Mouse (Mus musculus) brain, adult 2 months (tissue): ENCODE data around the gene Tex35.

Experiments used
- DNase-seq: peaks from one replicate; pipeline ENCODE4 v3.0.0; 2011; ENCODE audit warnings: low read depth, low spot score

Tex35 gene

DNA sequence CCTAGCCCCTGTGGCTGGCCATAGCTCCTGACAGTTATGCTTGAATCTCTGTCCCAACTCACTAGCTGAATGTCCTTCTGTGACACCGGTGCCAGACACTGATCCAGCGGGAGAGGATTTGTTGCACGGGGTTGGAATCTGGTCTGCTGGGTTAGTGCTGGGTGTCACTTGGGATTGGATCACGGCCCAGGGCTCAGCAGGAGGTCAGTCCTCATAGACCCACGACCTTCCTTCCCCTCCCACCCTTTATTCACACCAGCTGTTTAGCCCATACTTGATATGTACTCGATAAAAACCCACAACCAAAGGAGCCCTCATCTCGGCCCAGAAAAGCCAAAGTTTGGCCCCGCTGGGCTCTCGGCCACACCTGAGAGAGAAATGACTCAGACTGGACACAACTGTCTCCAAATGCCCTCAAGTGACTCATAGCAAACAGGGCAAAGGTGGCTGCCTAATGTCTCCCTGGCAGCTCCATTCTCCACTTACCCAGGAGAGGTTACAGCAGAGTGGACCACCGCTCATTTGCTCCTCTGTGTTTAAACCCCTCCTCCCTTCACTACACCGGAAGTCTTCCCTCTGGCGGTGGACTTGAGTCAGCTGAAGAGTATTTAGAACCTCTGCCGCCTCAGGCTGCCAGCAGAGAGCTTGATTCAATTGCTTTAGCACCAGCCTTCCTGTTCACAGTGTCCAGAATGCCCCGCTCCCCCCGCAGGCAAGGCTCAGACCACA lies 27.2 kb downstream of the Tex35 start:
- DNase-seq, result no peak

DNA sequence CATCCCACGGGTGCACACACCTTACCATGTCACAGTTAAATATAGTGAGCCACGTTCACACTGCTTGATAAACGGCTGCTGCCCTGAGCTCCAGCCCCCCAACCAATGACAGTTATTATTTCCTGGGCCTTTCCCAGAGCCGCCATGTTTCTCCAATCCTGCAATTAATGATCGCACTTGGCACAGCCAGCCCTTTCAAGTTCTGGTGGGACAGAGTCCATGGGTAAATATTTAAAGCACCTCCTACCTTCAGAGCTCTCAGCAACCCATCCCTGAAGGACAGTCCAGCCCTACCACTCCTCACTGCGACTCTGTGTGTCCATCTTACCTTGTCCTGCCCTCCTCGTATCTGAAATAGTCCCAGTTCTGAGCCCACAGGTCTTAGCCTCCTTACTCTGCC lies 28.4 kb downstream of the Tex35 start:
- DNase-seq, result no peak

DNA sequence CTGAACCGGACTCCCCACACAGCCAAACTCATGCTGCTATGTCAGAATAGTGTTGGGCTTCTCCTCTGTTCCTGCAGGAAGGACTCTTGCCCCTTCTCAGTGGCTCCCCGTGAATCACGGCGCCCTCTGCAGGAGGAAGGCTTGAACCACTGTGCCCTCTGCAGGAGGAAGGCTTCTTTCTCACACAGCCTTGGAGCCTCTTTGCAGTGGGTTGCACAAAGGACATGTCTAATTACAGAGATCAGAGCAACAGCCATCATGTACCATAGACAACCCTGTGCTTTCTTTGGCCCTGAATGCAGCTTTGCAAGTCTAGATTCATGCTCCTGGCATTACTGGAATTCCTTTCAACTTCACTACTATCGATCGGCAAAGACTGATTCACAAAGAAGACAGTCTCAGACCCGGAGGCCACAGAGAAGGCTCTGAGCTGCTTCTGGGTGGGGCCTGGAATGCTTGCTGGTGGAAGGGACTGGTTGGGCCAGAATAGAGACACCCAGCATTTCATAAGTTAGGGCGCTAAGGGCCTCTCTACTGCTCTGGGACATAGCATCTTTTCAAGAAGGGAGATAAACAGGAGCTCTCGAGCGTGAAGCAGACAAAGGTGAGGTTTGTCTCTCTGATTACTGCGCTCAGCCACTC lies 29.0 kb downstream of the Tex35 start:
- DNase-seq, result peak; percentile 65

DNA sequence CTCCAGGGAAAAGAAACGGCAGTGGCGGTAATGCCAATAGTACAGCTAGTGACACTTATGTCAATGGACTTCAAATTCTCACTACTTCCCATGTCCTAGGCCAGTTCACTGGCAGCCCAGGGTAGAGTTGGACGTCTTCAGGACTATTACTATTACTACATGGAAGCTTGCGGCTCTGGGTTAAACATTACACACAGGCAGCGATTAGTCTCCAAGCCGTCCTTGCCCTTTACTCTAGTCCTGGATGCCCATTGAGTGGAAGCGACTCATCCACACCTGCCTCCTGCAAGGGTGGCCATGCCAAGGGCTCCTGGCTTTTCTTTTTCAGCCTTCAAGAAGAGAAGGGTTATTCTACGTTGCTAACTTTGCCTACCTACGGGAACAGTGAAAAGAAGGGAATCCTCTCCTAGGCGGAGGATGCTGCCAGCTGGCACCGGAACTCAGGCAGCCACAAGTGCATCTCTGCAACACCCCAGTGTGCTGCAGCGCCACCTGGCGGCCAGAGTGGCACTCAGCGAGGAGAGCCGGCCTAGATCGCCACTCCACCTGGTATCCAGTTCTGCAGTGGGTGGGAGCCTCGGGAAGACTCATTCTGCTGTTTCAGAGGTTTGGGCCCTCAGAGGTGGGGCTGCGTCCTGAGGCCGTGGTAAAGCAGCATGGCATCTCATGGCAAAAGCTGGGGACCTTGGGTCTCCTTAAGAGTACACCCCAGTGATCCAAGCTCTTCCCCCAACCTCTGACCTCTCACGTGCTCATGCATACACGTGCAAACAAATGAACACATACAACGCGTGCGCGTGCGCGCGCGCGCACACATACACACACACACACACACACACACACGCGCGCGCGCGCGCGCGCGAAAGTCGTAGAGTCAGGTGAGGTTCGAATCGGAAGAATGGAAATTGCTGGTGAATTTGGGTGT lies 31.4 kb downstream of the Tex35 start:
- peak; percentile 89 for DNase-seq

DNA sequence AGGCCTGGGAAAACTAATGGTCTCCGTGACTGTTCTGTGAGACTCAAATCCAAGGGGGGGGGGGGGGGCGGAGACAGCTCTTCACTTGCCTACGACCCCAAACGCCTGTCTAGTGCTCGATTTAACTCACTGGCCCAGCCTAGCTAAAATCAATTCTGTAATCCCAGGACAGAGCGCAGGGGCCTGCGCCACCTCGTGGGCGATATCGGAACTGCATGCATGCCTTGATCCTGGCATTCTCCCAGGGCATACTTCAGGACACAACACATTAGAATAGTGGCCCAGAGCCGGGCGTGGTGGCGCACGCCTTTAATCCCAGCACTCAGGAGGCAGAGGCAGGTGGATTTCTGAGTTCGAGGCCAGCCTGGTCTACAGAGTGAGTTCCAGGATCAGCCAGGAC lies 32.2 kb downstream of the Tex35 start:
- peak; percentile 82 for DNase-seq

DNA sequence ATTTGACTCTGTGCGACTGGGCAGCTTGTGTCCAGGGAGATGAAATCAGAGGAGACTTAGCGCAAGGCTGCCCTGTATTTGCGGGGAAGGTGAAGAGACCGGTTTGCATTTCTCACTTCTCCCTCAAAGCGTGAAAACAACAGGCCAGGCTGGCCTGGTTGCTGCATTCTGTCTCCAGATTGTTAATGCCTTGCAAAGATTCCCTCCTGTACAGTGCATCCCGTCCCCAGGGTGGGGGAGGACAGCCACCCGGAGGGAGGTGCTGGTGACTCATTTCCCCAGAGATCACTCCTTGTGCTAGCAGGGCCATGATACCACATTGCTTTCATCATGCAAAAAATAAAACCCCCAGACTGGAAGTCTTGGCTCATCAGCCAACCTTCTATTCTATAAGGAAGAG lies 33.5 kb downstream of the Tex35 start:
- peak; percentile 80 for DNase-seq

DNA sequence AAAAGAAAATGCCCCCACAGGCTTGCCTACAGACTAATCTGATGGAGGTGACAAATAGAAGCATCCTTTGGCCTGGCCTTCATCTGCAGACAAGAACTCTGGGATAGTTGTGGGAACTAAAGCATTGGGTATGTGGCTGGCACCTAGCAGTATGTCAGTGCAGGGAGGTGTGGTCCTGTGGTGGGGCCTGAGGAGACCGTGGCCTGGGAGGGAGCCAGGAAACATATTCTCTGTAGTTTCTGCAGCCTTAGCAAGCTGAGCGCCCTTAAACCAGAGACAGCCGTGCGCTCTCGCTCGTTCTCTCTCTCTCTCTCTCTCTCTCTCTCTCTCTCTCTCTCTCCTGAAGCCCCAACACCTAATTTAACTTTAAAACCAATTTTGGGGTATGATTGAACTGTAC lies 34.1 kb downstream of the Tex35 start:
- DNase-seq, result no peak

DNA sequence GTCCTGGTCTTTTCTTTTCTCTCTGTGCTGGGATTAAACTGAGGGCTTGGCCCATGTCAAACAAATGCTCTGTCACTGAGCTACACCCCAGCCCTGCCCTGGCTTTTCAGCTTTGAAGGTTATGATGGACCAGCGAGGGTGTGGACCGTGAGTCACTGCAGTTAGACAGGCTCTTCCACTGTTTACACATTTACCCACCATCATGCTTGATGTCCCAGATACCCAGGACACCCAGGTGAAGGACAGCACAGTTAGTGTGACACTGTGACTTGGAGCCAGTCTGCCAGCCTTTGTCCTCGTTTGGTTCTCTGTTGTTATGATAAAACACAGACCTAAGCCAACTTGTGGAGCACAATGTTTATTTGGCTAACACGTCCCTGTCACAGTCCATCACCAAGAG lies 34.9 kb downstream of the Tex35 start:
- DNase-seq, result no peak

DNA sequence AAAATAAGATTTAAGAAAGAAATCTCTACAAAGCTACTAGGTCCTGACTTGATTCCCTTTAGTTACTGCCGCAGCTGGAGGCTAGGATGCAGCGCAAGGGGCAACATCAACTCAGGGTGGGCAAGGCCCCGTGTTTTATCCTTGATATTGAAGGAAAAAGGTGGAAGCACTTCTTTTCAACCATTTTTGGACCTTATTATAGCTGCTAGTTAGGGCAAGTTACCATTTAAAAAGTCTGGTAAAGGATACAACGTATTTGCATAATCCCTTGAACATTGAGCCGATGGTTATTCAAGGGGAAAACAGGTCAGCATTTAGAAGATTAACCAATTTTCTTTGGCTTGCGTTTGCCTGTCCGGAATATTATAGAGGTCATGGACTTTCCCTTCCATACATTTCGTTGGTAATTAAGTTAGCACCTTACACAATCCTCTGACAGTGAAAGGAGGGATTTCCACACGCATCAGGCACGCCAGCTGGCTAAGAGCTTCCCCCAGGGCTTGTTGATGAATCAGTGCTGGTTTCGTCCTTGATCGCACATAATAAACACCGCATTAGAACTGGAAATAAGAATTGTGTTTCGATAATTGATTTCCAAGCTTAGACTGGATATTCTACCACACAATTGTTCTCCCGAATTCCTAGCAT lies 39.2 kb downstream of the Tex35 start:
- no peak for DNase-seq

DNA sequence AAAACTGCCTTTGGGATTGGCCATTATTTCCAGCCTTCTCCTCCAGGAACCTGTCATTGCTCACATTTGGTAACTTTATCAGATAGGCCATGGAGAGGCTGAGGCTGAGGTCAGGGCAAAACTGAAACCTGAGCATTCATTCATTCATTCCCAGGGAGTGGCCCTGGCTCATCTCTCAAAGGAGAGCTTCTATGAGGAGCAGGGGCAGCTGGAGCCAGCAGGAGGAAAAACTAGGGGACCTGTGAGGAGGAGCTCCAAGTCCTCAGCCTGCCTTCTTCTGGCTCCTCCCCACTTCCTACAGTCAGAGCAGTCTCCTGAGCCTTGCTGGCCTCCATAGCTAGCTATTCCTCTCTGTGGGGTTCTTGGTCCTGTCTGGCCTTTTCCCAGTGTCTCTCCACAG lies 40.2 kb downstream of the Tex35 start:
- no peak for DNase-seq

DNA sequence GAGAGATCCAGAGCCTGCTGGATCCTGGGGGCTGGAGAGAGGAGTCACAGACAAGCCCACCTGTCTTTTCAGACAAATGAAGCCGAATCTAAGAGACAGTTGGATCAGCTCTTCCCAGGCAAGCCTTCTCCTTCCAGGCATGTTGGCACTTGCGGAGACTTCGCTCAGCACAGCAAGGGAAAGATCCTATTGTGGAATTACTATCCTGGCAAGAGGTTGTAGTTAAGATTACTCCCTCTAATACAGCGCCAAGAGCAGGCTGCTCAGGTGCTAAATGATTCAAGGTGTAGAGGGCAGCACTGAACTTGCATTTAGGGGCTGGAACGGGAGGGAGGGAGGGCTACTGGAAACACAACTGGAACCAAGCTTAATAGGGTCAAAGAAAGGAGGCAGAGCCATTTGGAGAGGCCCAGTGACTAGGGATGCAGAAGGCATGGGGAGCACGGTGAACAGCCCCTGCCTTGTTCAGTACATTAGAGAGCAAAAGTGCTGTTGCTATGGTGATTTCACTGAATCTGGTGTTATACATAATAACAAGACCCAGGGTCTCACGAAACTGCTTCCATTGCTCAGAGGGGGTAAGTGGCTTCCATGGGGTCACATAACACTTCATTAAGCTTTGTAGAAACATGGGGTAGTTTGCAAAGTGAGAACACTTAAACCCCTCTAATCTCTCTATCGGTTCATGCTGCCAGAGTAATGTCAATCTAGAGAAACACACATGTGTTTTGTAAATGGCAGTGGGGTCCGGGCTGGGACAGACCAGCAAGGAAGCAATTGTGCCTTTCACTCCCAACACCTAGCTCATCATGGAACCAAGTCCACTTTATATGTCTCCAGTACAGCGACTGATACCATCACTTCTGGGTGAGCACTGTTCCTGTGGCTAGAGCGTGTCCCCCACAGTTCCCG lies 42.4 kb downstream of the Tex35 start:
- DNase-seq, result no peak

DNA sequence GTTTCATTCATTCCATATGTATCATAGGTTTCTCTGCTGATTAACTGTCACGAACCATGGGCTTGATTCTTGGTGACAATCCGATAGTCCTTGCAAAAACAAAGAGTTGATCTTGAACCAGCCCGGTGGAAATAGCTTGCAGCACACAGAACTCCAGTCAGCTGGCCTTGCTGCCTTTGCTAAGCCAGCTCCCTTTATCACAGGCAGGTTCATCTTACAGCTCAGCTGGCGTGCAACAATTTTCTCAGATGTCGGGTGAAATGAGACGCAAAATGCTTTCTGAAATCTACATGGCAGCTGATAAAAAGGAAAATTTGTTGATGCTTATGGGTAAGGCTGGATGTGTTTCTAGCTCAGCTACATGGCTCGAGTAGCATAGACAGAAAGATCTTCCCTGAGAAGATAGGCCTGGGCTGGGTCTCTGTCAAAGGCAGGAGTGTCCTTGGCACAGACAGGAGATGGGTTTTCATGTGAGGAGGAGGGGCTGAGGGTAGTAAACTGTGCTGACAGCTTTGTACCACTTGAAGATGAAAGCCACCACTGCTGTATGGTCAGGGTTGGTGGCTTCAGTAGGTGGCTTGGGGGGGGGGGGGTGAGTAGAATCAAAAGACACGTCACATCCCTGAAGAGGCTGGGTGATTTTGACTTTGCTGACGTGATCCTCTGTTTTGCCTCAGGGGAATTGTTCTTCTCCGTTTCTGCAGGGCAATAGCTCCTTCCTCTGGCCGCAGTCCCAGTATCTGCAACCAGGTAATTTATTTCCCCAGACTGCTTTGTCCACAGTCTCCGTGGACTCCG lies 45.0 kb downstream of the Tex35 start:
- DNase-seq, result peak; percentile 47

DNA sequence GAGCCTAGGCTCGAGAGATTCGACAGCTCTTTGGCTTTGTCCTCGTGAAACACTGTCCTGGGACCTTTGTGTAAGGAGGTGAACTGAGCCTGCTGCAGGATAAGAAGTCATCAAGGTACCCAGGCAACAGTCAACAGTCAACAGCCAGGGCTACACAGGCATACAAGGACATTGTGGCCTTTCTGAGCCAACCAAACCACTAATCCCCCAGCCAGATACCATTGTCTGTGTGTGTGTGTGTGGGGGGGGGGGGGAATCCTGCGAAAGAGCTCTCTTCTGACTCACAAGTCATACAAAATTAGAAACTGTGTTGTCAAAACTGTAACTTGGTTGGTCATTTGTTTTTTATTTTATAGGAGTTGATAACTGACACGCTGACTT lies 46.0 kb downstream of the Tex35 start:
- no peak for DNase-seq

DNA sequence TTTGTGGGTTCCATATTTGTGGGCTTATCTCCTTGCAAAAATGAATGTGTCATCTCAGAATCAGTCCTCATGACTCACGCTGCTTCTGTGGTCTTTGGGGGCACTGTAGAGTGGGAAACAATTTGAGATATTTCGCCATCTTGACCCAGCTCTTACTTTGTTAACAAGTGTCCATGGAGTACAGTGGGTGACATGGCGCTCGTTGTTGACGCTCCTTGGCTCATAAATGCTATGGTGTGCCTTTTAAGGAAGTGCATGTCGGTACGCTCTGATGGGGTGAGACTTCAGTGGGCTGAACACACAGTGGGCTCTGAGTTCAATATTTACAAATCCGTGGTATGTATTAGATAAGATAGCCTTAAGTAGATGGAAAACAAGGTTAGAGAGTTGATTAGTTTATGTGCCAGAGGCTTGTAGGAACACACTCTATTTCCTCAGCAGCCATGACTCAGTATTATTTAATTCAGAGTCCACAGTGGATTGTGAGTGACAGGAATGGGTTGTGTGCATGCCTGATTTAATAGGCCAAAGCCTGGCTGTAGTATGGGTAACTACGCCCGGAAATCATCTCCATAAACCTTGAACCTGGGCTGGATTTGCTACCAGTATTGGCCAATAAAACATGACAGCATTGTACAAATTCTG lies 46.6 kb downstream of the Tex35 start:
- no peak for DNase-seq

DNA sequence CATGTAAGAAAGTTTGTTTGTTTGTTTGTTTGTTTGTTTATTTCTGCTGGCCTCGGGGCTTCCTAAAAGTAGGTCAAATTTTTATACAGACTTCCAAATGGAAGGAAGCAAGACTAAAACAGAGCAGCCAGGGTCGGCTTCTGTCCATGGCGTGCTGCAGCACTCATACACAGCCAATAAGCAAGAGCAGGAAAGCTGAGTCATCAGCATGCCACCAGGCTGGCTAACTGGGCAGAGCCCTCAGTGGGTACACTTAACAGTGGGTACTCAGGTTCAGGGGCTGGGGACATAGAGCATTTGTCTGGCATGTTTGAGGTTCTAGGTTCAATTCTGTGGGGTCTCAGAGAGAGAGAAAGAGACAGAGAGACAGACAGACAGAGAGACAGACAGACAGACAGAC lies 47.3 kb downstream of the Tex35 start:
- no peak for DNase-seq

DNA sequence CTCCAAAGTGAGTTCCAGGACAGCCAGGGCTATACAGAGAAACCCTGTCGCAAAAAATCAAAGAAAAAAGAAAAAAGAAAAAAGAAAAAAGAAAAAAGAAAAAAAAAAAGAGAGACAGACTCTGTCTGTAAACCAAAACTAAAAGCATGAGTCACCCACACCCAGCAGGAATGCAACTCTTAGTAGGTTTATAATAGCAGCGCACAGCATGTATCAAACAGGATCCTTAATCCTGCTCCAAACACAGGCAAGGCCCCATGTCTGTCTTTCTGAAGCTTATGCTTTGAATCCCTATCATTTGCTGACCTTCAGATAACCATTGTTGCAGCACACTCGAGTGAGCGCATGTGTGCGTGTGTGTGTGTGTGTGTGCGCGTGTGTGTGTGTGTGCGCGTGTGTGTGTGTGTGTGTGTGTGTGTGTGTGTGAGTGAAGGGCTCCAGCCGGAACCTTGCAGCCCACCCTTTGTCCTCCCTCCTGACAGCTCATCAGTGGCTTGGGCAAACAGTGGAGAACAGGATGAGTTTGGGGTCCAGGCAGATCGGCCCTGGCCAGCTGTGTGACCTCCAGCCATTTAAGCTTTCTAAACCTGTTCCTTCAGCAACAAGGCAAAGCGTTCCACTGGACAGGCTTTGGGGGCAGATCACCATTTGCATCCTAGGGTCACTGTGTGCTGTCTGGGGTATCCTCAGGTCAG lies 47.9 kb downstream of the Tex35 start:
- peak; percentile 44 for DNase-seq

DNA sequence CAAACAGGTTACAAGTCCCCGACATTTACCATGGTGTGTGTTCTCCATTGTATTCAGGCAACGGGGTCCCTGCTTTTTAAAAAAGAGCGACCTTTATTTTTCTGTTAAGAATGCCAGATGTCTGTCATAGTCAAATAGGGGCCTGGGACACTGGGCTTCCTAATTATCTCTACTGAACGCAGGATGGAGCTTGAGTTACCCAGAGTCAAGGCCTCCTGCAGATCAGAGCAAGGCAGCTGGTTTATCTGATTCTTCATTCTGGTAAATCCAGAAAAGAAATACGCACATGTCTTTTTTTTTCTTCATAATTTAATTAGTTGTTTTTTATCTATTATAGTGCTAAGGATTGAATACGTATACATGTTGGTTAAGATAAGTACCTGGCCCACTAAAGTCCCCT lies 52.6 kb downstream of the Tex35 start:
- no peak for DNase-seq

DNA sequence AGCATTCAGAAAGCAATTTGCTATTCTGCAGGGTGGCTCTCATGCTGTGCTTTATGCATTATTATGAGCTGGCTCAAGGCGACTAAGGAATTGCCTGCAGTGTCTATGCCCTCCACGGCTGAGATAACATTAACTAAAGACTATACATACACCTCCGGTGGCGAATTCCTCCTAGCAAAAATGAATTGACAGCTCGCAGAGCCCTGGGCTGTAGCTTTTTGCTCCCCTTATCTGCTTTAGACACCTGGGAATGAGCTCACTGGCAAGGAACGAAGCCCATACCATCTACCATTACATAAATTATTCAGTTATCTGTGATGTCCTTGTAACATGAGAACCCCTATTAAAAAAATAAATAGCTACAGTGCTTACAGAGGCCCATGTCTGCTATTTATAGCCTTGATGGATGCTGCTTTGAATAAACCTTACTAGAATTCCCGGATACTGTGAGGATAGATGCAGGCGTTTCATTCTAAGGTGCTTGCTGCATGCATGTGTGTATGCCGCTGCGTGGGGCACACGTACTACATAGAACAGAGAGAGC lies 53.1 kb downstream of the Tex35 start:
- DNase-seq, result peak; percentile 50

DNA sequence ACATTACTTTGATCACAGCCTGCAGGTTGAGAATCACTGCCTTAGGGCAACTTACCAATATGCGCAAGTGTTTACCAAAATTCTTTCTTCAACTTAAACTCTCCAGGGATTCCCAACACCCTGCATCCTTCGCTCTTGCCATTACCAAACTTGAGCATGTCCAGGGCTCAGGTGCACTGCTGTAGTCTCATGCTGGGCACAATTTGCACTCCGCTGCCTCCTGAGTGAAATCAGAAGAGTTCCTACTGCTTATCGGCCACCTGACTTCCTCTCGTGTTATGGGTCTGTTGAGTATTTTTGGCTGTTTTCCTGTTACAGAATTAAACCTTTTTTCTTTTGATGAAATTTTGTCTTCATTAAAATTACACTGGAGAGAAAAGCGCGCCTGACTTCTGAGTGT lies 53.8 kb downstream of the Tex35 start:
- no peak for DNase-seq
